Mouse (Mus musculus) brain, embryonic 14.5 days (tissue): Measurements from ENCODE around the gene Lsm7.

Experiments
- CTCF ChIP-seq: fragments of 200-500 bp; IDR thresholded peaks from 2 replicates; pipeline ENCODE4 v1.5.1; 2012; ENCODE audit warnings: inconsistent platforms, mild to moderate bottlenecking, moderate library complexity, borderline replicate concordance; ENCODE audit not compliant: insufficient read depth, insufficient read length; ENCODE audit errors: extremely low read depth
- POLR2A ChIP-seq: fragments of 200-500 bp; IDR thresholded peaks from 2 replicates; pipeline ENCODE4 v1.6.1; 2012; ENCODE audit warnings: mild to moderate bottlenecking, inconsistent platforms, borderline replicate concordance; ENCODE audit not compliant: poor library complexity, insufficient read depth, insufficient read length, severe bottlenecking; ENCODE audit errors: extremely low read depth

GRCm38 (mm10) chr10:80808985-80809632, 45.9 kb downstream of the Lsm7 start:
- TF ChIP-seq CTCF: no peak
- no peak for TF ChIP-seq POLR2A
